Mouse (Mus musculus) heart, adult 2 months (tissue): ENCODE measurements around the gene Aebp2.

Experiments
- CTCF ChIP-seq: fragments of 200-600 bp; IDR thresholded peaks from 2 replicates; pipeline ENCODE4 v1.8.1; 2022; ENCODE audit warnings: antibody characterized with exemption, mild to moderate bottlenecking, moderate library complexity
- EP300 ChIP-seq: fragments of 200-500 bp; IDR thresholded peaks from 2 replicates; pipeline ENCODE4 v1.6.1; 2011; ENCODE audit warnings: low read depth, low read length, control low read depth; ENCODE audit not compliant: insufficient read depth

DNA sequence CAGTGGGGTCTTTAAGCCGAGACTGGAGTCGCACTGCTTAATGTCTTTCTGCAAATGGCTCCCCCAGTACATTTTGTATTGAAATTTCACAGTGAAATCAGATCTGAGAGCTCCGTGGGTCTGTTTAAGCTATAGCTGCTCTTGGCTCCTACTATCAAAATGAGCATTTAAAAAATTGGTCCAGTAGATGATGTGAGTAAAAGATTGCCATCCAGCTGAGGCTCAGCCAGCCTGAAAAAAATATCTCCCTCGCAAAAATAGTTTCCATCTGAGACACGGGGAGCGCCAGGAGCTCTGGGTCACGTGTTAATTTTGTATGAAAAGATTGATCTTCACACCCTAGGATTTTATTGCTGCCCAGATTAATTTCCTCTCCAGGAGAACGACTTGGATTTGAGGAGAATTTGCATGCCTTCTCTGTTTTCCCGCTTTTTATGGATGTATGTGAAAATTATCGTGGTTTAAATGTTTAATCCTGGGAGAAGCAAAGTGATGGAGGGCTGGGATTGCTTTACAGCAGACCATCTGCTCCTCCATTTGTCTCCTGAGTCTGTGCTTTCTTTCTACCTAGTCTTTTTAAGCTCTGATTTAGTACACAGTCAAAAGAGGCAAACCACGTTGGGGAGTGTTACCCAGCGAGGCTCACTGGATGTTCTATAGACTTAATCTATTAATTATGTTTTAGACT lies 73.9 kb downstream of the Aebp2 start:
- no peak for TF ChIP-seq CTCF
- no peak for TF ChIP-seq EP300
